Mouse (Mus musculus) limb, embryonic 11.5 days (tissue): Measurements from ENCODE around the gene Iltifb. TPM values are rescaled to one million over a fixed set of nuclear protein-coding genes. Genes with fewer than 3 reads are reported as not detected.
A peak's percentile ranks its signal among the peaks of the same experiment; 100 is the strongest.
"Not testable (repeated sequence)": the region's sequence is repeated elsewhere in the genome, so short reads cannot be mapped to it uniquely, and the experiment has no call there.

ENCODE experiments used
- ATAC-seq: fragments of 200-750 bp; cut with Nextera tagmentation; 2 replicates; pipeline ENCODE4 v1.8.0; 2017; ENCODE audit warnings: low read depth; ENCODE audit not compliant: insufficient number of reproducible peaks, low FRiP score, low TSS enrichment
- DNase-seq: peaks from one replicate; pipeline ENCODE4 v3.0.0-alpha.2; 2015; ENCODE audit warnings: low spot score
- H3K27ac ChIP-seq: fragments of 300-500 bp; sonication (generic); replicated peaks from 2 replicates; pipeline ENCODE4 v1.5.1; 2014; ENCODE audit warnings: low read depth, mild to moderate bottlenecking, low read length
- H3K27me3 ChIP-seq: fragments of 300-500 bp; sonication (generic); 2 replicates; pipeline ENCODE4 v1.6.1; 2014; ENCODE audit warnings: mild to moderate bottlenecking, low read length, mixed read lengths; ENCODE audit not compliant: control insufficient read depth, insufficient read depth
- H3K36me3 ChIP-seq: fragments of 300-500 bp; sonication (generic); 2 replicates; pipeline ENCODE4 v1.6.1; 2014; ENCODE audit warnings: mild to moderate bottlenecking, low read length, moderate library complexity, mixed read lengths; ENCODE audit not compliant: control insufficient read depth, insufficient read depth
- H3K4me1 ChIP-seq: fragments of 300-500 bp; sonication (generic); 2 replicates; pipeline ENCODE4 v1.6.1; 2014; ENCODE audit warnings: low read length, mixed read lengths; ENCODE audit not compliant: control insufficient read depth, insufficient read depth
- H3K4me2 ChIP-seq: fragments of 300-500 bp; sonication (generic); 2 replicates; pipeline ENCODE4 v1.6.1; 2014; ENCODE audit warnings: low read depth, mild to moderate bottlenecking, moderate library complexity; ENCODE audit not compliant: severe bottlenecking
- H3K4me3 ChIP-seq: fragments of 300-500 bp; sonication (generic); 2 replicates; pipeline ENCODE4 v1.5.1; 2014; ENCODE audit warnings: low read depth, low read length
- H3K9ac ChIP-seq: fragments of 300-500 bp; sonication (generic); 2 replicates; pipeline ENCODE4 v1.6.1; 2014; ENCODE audit warnings: mild to moderate bottlenecking, low read length
- H3K9me3 ChIP-seq: fragments of 300-500 bp; sonication (generic); 2 replicates; pipeline ENCODE4 v1.6.1; 2016; ENCODE audit warnings: low read length; ENCODE audit not compliant: control insufficient read depth
- WGBS: fragments of 180-500 bp; shearing (Covaris S2); extraction: QIAGEN DNeasy Blood & Tissue Kit; methylation state at CpG from one replicate; pipeline ENCODE4 v1.1.7; 2014; 5-methylcytosine and 5-hydroxymethylcytosine counted together
- polyA plus RNA-seq: library from polyadenylated mRNA; unstranded; fragments of >200 nt; fragmentation: Nextera tagmentation; extraction: Ambion mirVana; gene quantifications from 2 replicates; pipeline ENCODE4 v1.2.1, GENCODE M21; 2014

The Iltifb gene
- polyA plus RNA-seq: not detected in 2 replicates

DNA sequence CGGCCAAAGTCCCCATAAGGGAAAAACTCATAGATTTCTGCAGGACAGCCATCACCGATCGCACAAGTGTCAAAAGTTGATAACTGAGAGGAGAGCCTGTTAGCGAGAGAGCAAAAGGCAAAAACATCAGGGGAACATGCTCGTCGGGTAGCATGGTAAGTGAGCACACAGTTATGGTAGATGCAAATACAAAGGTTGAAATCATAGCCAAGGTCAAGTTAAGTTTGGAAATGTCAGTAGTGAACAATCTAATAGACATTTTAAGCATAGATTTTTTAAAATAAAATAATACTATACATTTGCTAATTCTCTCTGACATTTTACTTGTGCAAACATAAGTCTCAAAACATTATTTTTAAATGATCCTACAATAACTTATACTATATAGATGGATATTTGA lies at the start of gene Iltifb:
Iltifb (minus strand) TSS at position 101 of the 400 bp plus-strand sequence.
- DNase-seq (no peak), ATAC-seq (no peak)
- Histone ChIP-seq H3K4me3 (no peak within 1 kb of the TSS), H3K27me3 (no peaks in the 10 kb centered on the region), H3K27ac (no peak within 1 kb of the TSS), H3K4me2 (no peak within 1 kb of the TSS), H3K9ac (no peak within 1 kb of the TSS), H3K36me3 (no peaks in the 10 kb centered on the region), H3K4me1 (no peaks in the 10 kb centered on the region), H3K9me3 (no peaks in the 10 kb centered on the region)
- WGBS: 95% methylated on average over 6 of the region's 6 CpGs

DNA sequence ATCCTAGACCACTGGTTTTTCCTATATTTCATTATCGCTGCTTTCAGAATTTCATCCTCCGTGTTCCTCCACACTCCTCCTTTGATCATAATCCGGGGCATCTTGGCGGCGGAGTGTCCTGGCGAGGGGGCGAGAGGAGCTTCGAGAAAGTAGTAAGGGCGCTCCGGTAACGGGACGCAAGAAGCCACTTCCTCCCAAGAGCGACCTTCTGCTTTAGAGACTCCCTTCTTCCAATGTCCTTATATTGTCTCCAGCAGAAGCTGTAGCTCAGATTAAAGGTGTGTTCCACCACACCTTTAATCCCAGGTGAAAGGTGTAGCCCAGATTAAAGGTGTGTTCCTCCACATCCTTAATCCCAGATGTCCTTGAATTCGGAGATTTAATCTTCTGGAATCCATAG lies 48.3 kb upstream of the Iltifb start, which contains the start of gene Gm9046:
Gm9046 (minus strand) TSS at position 101 of the 400 bp plus-strand sequence.
- H3K27ac ChIP-seq, H3K36me3 ChIP-seq, H3K4me2 ChIP-seq, H3K27me3 ChIP-seq, ATAC-seq, H3K4me3 ChIP-seq, H3K4me1 ChIP-seq, H3K9ac ChIP-seq, H3K9me3 ChIP-seq, DNase-seq: not testable (repeated sequence)
- no CpG with 5 or more reads among the region's 14 CpGs for WGBS

DNA sequence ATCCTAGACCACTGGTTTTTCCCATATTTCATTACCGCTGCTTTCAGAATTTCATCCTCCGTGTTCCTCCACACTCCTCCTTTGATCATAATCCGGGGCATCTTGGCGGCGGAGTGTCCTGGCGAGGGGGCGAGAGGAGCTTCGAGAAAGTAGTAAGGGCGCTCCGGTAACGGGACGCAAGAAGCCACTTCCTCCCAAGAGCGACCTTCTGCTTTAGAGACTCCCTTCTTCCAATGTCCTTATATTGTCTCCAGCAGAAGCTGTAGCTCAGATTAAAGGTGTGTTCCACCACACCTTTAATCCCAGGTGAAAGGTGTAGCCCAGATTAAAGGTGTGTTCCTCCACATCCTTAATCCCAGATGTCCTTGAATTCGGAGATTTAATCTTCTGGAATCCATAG lies 42.9 kb upstream of the Iltifb start, which contains the start of gene Gm9045:
Gm9045 (minus strand) TSS at position 101 of the 400 bp plus-strand sequence.
- H3K36me3 ChIP-seq, H3K27me3 ChIP-seq, ATAC-seq, H3K4me1 ChIP-seq, H3K9ac ChIP-seq, H3K4me2 ChIP-seq, DNase-seq, H3K27ac ChIP-seq, H3K9me3 ChIP-seq, H3K4me3 ChIP-seq: not testable (repeated sequence)
- no CpG with 5 or more reads among the region's 14 CpGs for WGBS

GRCm38 (mm10) chr10:118332308-118332707 lies 37.5 kb upstream of the Iltifb start, which contains the start of gene Gm9044:
Gene Gm9044, minus strand, starts transcription at chr10:118332408.
- H3K4me1 ChIP-seq, H3K4me3 ChIP-seq, H3K4me2 ChIP-seq, H3K9me3 ChIP-seq, DNase-seq, H3K27ac ChIP-seq, H3K36me3 ChIP-seq, H3K9ac ChIP-seq, H3K27me3 ChIP-seq, ATAC-seq: not testable (repeated sequence)
- no CpG with 5 or more reads among the region's 14 CpGs for WGBS

GRCm38 (mm10) chr10:118326869-118327268 lies 32.0 kb upstream of the Iltifb start, which contains the start of gene Gm9040:
Gene Gm9040, minus strand, starts transcription at chr10:118326969.
- H3K9ac ChIP-seq, H3K4me3 ChIP-seq, H3K9me3 ChIP-seq, ATAC-seq, DNase-seq, H3K36me3 ChIP-seq, H3K4me1 ChIP-seq, H3K27ac ChIP-seq, H3K4me2 ChIP-seq, H3K27me3 ChIP-seq: not testable (repeated sequence)
- WGBS: no CpG with 5 or more reads among the region's 11 CpGs

DNA sequence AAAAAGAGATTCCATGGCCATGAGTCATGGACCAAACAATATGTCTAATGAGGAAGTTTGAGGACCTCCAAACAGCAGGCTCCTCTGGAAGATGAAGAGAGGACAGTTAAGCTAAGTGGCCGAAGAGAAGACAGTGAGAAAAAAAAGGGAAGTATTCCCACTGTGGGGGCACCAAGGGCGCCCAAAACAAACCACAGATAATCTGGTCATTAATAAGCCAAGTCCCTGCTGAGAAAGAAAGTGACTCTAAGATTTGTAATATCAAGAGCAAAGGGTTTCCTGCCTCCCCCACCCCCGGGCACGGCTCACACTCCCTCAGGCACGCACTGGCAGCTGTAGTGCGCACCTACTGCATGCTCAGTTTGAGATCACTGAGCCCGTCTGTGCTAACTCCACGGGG lies 24.2 kb upstream of the Iltifb start:
- DNase-seq (no peak), ATAC-seq (no peak)
- H3K27ac ChIP-seq: no peak overlapping the region
- H3K36me3 ChIP-seq: no peaks in the 10 kb centered on the region
- H3K4me3 ChIP-seq: no peak overlapping the region
- no peak overlapping the region for H3K4me2 ChIP-seq
- H3K9ac ChIP-seq: no peak overlapping the region
- H3K4me1 ChIP-seq: no peaks in the 10 kb centered on the region
- H3K27me3 ChIP-seq: no peaks in the 10 kb centered on the region
- 88% methylated on average over 8 of the region's 8 CpGs for WGBS
- H3K9me3 ChIP-seq: no peaks in the 10 kb centered on the region

GRCm38 (mm10) chr10:118302133-118302532 lies 7.3 kb upstream of the Iltifb start:
- 44% methylated on average over 2 of the region's 2 CpGs for WGBS
- H3K4me1 ChIP-seq, H3K36me3 ChIP-seq, H3K9ac ChIP-seq, H3K9me3 ChIP-seq, H3K27ac ChIP-seq, H3K27me3 ChIP-seq, H3K4me2 ChIP-seq, H3K4me3 ChIP-seq, ATAC-seq: not testable (repeated sequence)
- DNase-seq: peak; percentile 22

- 92% methylated on average over 2 of the region's 5 CpGs for WGBS
- not testable (repeated sequence) for H3K4me3 ChIP-seq, H3K27me3 ChIP-seq, ATAC-seq, DNase-seq, H3K4me2 ChIP-seq, H3K27ac ChIP-seq, H3K4me1 ChIP-seq, H3K9ac ChIP-seq, H3K36me3 ChIP-seq, H3K9me3 ChIP-seq
Observed at GRCm38 (mm10) chr10:118283016-118283415, 11.8 kb downstream of the Iltifb start.

DNA sequence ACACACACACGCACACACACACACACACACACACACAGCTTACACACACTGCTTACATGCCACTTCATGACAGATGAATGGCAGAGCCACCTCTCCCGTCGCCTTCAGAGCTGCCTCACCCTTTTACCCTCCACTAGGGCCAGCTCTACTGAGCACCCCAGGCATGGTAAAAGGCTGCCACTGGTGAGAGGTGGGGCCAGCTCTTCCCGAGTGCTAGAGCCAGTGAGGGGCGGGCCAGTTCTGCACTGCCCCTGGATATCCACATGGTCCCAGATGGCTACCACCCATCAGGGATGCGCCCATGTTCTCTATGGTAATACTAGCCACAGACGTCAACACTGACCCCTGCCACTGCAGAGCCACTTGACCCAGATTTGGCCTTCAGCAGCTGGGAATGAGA lies 12.3 kb downstream of the Iltifb start:
- H3K4me1 ChIP-seq, H3K4me3 ChIP-seq, H3K9me3 ChIP-seq, DNase-seq, H3K9ac ChIP-seq, ATAC-seq, H3K36me3 ChIP-seq, H3K27ac ChIP-seq, H3K4me2 ChIP-seq, H3K27me3 ChIP-seq: not testable (repeated sequence)
- 73% methylated on average over 7 of the region's 7 CpGs for WGBS
